Mouse (Mus musculus) embryonic facial prominence, embryonic 13.5 days (tissue): ENCODE data around the gene Fggy. TPM values are rescaled to one million over a fixed set of nuclear protein-coding genes. Genes with fewer than 3 reads are reported as not detected.

ENCODE experiments used
- ATAC-seq: fragments of 200-750 bp; cut with Nextera tagmentation; 2 replicates; pipeline ENCODE4 v1.8.0; 2017; ENCODE audit warnings: low read depth; ENCODE audit not compliant: insufficient number of reproducible peaks, insufficient read depth, low FRiP score, low TSS enrichment
- H3K27ac ChIP-seq: fragments of 300-500 bp; sonication (generic); 2 replicates; pipeline ENCODE4 v1.5.1; 2015; ENCODE audit warnings: moderate library complexity, mild to moderate bottlenecking, inconsistent platforms
- H3K27me3 ChIP-seq: fragments of 300-500 bp; sonication (generic); 2 replicates; pipeline ENCODE4 v1.6.1; 2015; ENCODE audit warnings: mild to moderate bottlenecking, inconsistent platforms
- H3K36me3 ChIP-seq: fragments of 300-500 bp; sonication (generic); 2 replicates; pipeline ENCODE4 v1.6.1; 2015; ENCODE audit warnings: mild to moderate bottlenecking, inconsistent platforms
- H3K4me1 ChIP-seq: fragments of 300-500 bp; sonication (generic); 2 replicates; pipeline ENCODE4 v1.6.1; 2015; ENCODE audit warnings: inconsistent platforms
- H3K4me2 ChIP-seq: fragments of 300-500 bp; sonication (generic); 2 replicates; pipeline ENCODE4 v1.6.1; 2015; ENCODE audit warnings: moderate library complexity, mild to moderate bottlenecking, inconsistent platforms
- H3K4me3 ChIP-seq: fragments of 300-500 bp; sonication (generic); 2 replicates; pipeline ENCODE4 v1.5.1; 2015; ENCODE audit warnings: mild to moderate bottlenecking, inconsistent platforms
- H3K9ac ChIP-seq: fragments of 300-500 bp; sonication (generic); 2 replicates; pipeline ENCODE4 v1.6.1; 2015; ENCODE audit warnings: mild to moderate bottlenecking, inconsistent platforms
- H3K9me3 ChIP-seq: fragments of 300-500 bp; sonication (generic); 2 replicates; pipeline ENCODE4 v1.6.1; 2016; ENCODE audit warnings: inconsistent platforms
- WGBS: fragments of 180-500 bp; shearing (Covaris S2); methylation state at CpG from one replicate; pipeline ENCODE4 v1.1.7; 2015; ENCODE audit warnings: mixed read lengths; 5-methylcytosine and 5-hydroxymethylcytosine counted together
- polyA plus RNA-seq: library from polyadenylated mRNA; unstranded; fragments of >200 nt; fragmentation: Nextera tagmentation; extraction: Ambion mirVana; gene quantifications from 2 replicates; pipeline ENCODE4 v1.2.1, GENCODE M21; 2015

The Fggy gene
- polyA plus RNA-seq, 1 experiment from 2014 or later, result 11.4 TPM

- WGBS, result 41% methylated on average over 5 of the region's 5 CpGs
- no peak for ATAC-seq
- H3K27me3 ChIP-seq, result no peaks in the 10 kb centered on the region
Observed at GRCm38 (mm10) chr4:95644048-95644447, 86.7 kb downstream of the Fggy start.

GRCm38 (mm10) chr4:95648801-95649551, 91.7 kb downstream of the Fggy start:
- Histone ChIP-seq H3K4me2 (no peak overlapping the region), H3K9ac (no peak overlapping the region), H3K4me3 (no peak overlapping the region), H3K27me3 (no peaks in the 10 kb centered on the region), H3K4me1 (peaks cover 40% of the 10 kb centered on the region), H3K9me3 (no peaks in the 10 kb centered on the region), H3K36me3 (no peaks in the 10 kb centered on the region), H3K27ac (no peak overlapping the region)
- WGBS, result 56% methylated on average over 3 of the region's 3 CpGs
- ATAC-seq, result no peak

More at GRCm38 (mm10) chr4:95644048-95644447, 86.7 kb downstream of the Fggy start:
- Histone ChIP-seq H3K4me2 (no peak overlapping the region), H3K9me3 (no peaks in the 10 kb centered on the region), H3K9ac (no peak overlapping the region), H3K4me3 (no peak overlapping the region), H3K27ac (no peak overlapping the region), H3K4me1 (peaks cover 4% of the 10 kb centered on the region; the same call in 1 of the 2 replicates), H3K36me3 (no peaks in the 10 kb centered on the region)

- Histone ChIP-seq H3K4me2 (no peak overlapping the region), H3K27me3 (no peaks in the 10 kb centered on the region), H3K4me1 (peaks cover 44% of the 10 kb centered on the region), H3K4me3 (no peak overlapping the region), H3K27ac (no peak overlapping the region), H3K9ac (no peak overlapping the region), H3K36me3 (no peaks in the 10 kb centered on the region), H3K9me3 (no peaks in the 10 kb centered on the region)
- no peak for ATAC-seq
- 85% methylated on average over 3 of the region's 3 CpGs for WGBS
Observed at GRCm38 (mm10) chr4:95649552-95649905, 92.2 kb downstream of the Fggy start.

- WGBS, result 63% methylated on average over 6 of the region's 6 CpGs
- no peak overlapping the region for H3K27ac ChIP-seq
- no peaks in the 10 kb centered on the region for H3K36me3 ChIP-seq
- no peak overlapping the region for H3K9ac ChIP-seq
- H3K9me3 ChIP-seq, result no peaks in the 10 kb centered on the region
- ATAC-seq, result no peak
- H3K27me3 ChIP-seq, result no peaks in the 10 kb centered on the region
- peaks cover 44% of the 10 kb centered on the region for H3K4me1 ChIP-seq
- no peak overlapping the region for H3K4me2 ChIP-seq
- H3K4me3 ChIP-seq, result no peak overlapping the region
Observed at GRCm38 (mm10) chr4:95649980-95650379, 92.7 kb downstream of the Fggy start.

- no peak overlapping the region for H3K4me3 ChIP-seq
- WGBS, result 16% methylated on average over 6 of the region's 6 CpGs
- ATAC-seq, result peak; percentile 75
- no peaks in the 10 kb centered on the region for H3K9me3 ChIP-seq
- no peak overlapping the region for H3K9ac ChIP-seq
- peak overlapping the region; percentile 83 for H3K27ac ChIP-seq
- 0 out of 2 replicates have a peak overlapping the region, but pooled peaks have one; percentile 3 for H3K4me2 ChIP-seq
- no peaks in the 10 kb centered on the region for H3K27me3 ChIP-seq
- peaks cover 44% of the 10 kb centered on the region for H3K4me1 ChIP-seq
- no peaks in the 10 kb centered on the region for H3K36me3 ChIP-seq
Observed at GRCm38 (mm10) chr4:95652044-95652443, 94.7 kb downstream of the Fggy start.

- peak overlapping the region; percentile 60 for H3K27ac ChIP-seq
- H3K9ac ChIP-seq, result no peak overlapping the region
- H3K4me2 ChIP-seq, result no peak overlapping the region
- ATAC-seq, result no peak
- H3K27me3 ChIP-seq, result no peaks in the 10 kb centered on the region
- WGBS, result 21% methylated on average over 3 of the region's 4 CpGs
- peaks cover 44% of the 10 kb centered on the region for H3K4me1 ChIP-seq
- H3K36me3 ChIP-seq, result no peaks in the 10 kb centered on the region
- no peak overlapping the region for H3K4me3 ChIP-seq
- no peaks in the 10 kb centered on the region for H3K9me3 ChIP-seq
Observed at GRCm38 (mm10) chr4:95653296-95653912, 96.1 kb downstream of the Fggy start.

GRCm38 (mm10) chr4:95653913-95654301, 96.6 kb downstream of the Fggy start:
- 21% methylated on average over 4 of the region's 4 CpGs for WGBS
- Histone ChIP-seq H3K4me1 (peaks cover 48% of the 10 kb centered on the region), H3K36me3 (no peaks in the 10 kb centered on the region), H3K9ac (no peak overlapping the region), H3K27me3 (no peaks in the 10 kb centered on the region), H3K4me2 (no peak overlapping the region), H3K27ac (no peak overlapping the region; the same call in 1 of the 2 replicates), H3K4me3 (no peak overlapping the region), H3K9me3 (no peaks in the 10 kb centered on the region)
- ATAC-seq, result no peak

GRCm38 (mm10) chr4:95659024-95659423, 101.7 kb downstream of the Fggy start:
- ATAC-seq, result no peak
- no peak overlapping the region for H3K9ac ChIP-seq
- H3K4me1 ChIP-seq, result peaks cover 11% of the 10 kb centered on the region
- WGBS, result 28% methylated on average over 3 of the region's 3 CpGs
- H3K36me3 ChIP-seq, result no peaks in the 10 kb centered on the region
- no peaks in the 10 kb centered on the region for H3K9me3 ChIP-seq
- no peaks in the 10 kb centered on the region for H3K27me3 ChIP-seq
- H3K27ac ChIP-seq, result no peak overlapping the region; the same call in 1 of the 2 replicates
- H3K4me3 ChIP-seq, result no peak overlapping the region
- H3K4me2 ChIP-seq, result no peak overlapping the region

GRCm38 (mm10) chr4:95663596-95663995, 106.3 kb downstream of the Fggy start:
- Histone ChIP-seq H3K9ac (no peak overlapping the region), H3K4me2 (no peak overlapping the region), H3K27ac (no peak overlapping the region), H3K4me1 (peaks cover 10% of the 10 kb centered on the region), H3K4me3 (no peak overlapping the region), H3K36me3 (no peaks in the 10 kb centered on the region), H3K9me3 (no peaks in the 10 kb centered on the region), H3K27me3 (no peaks in the 10 kb centered on the region)
- no peak for ATAC-seq
- WGBS, result 71% methylated on average over 4 of the region's 4 CpGs

GRCm38 (mm10) chr4:95664327-95664726, 107.0 kb downstream of the Fggy start:
- H3K4me1 ChIP-seq, result peaks cover 4% of the 10 kb centered on the region; the same call in 1 of the 2 replicates
- H3K27me3 ChIP-seq, result no peaks in the 10 kb centered on the region
- WGBS, result 68% methylated on average over 3 of the region's 3 CpGs
- H3K36me3 ChIP-seq, result no peaks in the 10 kb centered on the region
- no peak overlapping the region for H3K9ac ChIP-seq
- H3K27ac ChIP-seq, result no peak overlapping the region
- no peak for ATAC-seq
- H3K4me2 ChIP-seq, result no peak overlapping the region
- no peak overlapping the region for H3K4me3 ChIP-seq
- no peaks in the 10 kb centered on the region for H3K9me3 ChIP-seq

GRCm38 (mm10) chr4:95666284-95666889, 109.1 kb downstream of the Fggy start:
- no peak overlapping the region for H3K4me2 ChIP-seq
- ATAC-seq, result no peak
- H3K27me3 ChIP-seq, result no peaks in the 10 kb centered on the region
- no peak overlapping the region for H3K4me3 ChIP-seq
- H3K36me3 ChIP-seq, result no peaks in the 10 kb centered on the region
- H3K27ac ChIP-seq, result no peak overlapping the region
- no peak overlapping the region for H3K9ac ChIP-seq
- no peaks in the 10 kb centered on the region for H3K9me3 ChIP-seq
- peaks cover 10% of the 10 kb centered on the region; the same call in 1 of the 2 replicates for H3K4me1 ChIP-seq
- WGBS, result 70% methylated on average over 7 of the region's 7 CpGs

GRCm38 (mm10) chr4:95666896-95667295, 109.6 kb downstream of the Fggy start:
- peaks cover 10% of the 10 kb centered on the region; the same call in 1 of the 2 replicates for H3K4me1 ChIP-seq
- no peak overlapping the region for H3K4me3 ChIP-seq
- H3K27me3 ChIP-seq, result no peaks in the 10 kb centered on the region
- no peak for ATAC-seq
- H3K9me3 ChIP-seq, result no peaks in the 10 kb centered on the region
- no peaks in the 10 kb centered on the region for H3K36me3 ChIP-seq
- H3K27ac ChIP-seq, result no peak overlapping the region
- H3K9ac ChIP-seq, result no peak overlapping the region
- no peak overlapping the region for H3K4me2 ChIP-seq
- WGBS, result 85% methylated on average over 2 of the region's 2 CpGs
